Mouse (Mus musculus) fibroblast of lung, adult 2 months (primary cell): ENCODE measurements around the gene Pbld2.

Source experiments
- DNase-seq: peaks from one replicate; pipeline ENCODE4 v3.0.0-alpha.2; 2011; ENCODE audit warnings: low read depth

The Pbld2 gene

DNA sequence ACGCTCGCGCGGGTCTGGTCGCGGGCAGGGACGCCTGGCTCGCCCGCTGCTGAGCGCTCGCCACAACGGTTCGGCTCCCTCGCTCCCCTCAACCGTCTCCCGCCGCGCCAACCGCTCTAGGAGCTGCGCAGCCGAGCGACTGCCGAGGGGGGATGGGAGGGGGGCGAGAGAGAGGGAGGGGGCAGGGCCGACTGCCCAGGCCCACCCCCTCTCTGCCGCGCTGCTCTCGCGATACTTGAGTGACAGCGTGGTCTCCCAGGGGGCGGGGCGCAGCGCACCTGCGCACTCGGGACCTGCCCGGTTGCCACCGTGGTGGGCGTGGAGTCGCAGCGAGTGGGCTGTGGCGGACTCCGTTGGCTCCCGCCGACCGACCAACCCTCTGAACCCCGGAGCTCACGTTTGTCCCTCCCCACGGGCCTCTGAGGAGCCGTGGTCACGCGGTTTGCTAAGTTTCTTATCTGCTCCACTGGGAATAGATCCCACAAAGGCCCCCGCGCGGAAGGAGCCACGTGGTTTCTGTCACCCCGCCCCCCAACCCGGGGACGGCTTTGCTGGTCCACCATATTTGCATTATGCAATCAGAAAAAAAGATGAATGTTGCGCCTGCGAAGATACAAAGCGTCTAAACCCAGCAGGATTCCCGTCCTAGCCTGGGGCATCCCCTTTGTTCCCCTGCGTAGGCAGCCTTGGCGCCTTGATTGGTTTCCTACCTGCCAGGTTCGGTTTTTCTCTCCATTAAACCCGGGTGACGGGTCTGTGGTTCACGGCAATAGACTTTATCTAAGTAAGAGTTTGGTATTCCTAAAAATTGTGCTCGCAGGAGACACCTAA is at the start of gene Pbld2, which contains the start of gene Hnrnph3:
TSS of gene Pbld2 (plus strand) at position 567 of the 831 bp plus-strand sequence.
TSS of gene Hnrnph3 (minus strand) at position 469 of the 831 bp plus-strand sequence.
- peak; percentile 90 for DNase-seq

DNA sequence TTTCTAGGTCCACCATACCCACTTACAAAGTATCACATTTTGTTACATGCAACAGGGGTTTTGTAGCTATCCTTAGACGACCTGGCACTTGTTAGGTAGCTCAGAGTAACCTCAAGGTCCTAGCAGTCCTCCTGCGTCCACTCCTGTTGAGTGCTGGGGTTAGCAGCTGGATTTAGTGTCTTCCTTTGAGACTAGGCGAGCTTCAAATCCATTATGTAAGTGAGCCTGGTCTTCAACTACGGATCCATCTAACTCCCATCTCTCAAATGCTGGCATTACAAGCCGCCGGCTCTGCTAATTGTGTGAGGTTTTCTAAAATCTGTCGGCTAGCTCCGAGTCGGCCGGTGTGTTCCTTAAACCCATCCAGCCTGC is 44.5 kb upstream of the Pbld2 start:
- DNase-seq, result no peak

DNA sequence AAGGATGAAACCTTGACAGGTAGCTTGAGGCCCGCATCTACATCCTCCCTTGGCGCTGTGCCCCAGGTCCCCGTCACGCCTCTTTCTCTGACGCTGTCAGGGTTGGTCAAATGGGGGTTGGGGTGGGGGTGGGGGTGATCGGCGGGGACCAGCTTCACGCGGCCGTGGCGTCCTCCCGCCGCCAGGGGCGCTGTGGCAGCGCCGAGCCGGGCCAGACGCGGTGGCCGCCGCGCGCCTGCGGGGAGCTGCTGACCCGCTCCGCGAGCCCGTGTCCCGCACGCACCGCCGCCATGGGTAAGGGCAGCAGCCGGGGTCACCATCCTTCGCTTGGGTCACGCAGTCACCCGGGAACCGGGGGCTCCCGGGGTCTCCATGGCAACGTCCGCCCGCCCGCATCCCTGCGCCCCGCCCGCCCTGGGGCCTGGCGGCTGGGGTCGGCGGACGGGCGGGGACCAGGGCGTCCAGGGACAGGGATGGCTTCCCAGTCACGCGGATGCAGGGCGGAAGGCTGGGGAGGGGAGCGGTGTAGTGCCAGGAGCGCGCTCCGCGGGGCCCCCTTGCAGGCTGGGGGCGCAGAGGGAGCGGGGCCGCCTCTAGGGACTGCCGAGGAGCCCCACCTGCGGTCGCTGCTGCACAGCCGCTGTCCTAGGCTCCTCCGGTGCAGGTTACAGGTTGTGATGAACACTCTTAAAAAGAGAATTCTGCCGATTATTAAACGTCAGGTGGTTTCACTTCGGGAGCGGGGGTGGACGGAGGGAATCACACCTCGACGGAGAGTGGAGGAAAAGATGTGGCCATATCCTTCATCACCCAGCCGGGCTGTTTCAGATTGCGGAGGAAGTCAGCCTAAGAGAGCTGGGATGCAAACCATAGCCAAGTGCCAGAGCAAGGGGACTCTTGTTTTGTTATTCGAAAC is 43.8 kb upstream of the Pbld2 start, which contains the start of gene Rufy2:
TSS of gene Rufy2 (plus strand) at position 185 of the 916 bp plus-strand sequence.
- peak; percentile 19 for DNase-seq

DNA sequence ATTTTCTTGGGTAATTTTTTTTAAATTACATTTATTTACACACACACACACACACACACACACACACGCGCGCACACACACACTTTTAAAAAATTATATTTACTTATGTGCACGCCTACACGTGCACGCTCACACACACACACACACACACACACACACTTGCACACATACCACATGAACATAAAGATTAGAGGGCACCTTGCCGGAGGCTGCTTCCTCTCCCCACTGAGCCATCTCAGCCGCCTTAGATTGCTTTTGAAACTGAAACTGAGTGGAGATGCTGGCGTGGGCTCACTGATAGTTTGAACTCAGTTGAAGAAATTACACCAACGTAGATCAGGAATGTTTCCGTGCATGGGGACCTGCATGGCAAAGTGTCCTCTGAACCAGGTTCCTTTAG is 40.0 kb upstream of the Pbld2 start:
- DNase-seq, result no peak

DNA sequence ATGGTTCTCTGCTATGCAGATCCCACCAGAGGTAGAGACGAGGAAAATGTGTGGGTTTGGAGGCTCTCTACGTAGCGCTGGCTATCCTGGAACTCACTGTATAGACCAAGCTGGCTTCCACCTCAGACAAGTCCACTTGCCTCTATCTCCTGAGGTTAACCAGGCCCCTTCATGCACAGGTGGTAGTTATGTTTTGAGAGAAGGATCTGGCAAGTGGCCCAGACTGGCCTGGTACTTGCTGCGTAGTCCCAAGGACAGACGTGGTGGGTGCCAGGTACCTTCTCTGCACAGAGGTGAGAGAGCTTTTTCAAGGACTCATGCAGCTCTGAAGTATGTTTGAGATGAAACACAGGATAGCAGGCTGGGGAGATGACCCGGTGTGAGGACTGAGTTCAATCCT is 39.6 kb upstream of the Pbld2 start:
- DNase-seq, result no peak

DNA sequence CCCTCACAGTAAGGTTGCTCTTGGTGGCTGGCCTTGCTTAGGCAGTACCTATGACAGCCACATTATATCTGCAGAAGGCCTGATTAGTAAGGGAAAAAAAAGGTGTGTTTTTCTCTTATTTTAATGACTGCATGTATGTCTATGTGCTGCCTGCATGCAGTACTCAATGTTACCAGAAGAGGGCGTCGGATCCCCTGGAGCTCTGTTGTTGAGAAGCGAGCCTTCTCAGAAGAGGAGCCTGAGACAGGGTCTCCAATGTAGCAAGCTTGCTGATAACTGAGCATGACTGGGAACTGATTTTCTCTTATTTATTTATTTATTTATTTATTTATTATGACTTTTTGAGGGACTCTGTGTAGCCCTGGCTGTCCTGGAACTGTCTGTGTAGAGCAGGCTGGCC is 36.8 kb upstream of the Pbld2 start:
- no peak for DNase-seq

DNA sequence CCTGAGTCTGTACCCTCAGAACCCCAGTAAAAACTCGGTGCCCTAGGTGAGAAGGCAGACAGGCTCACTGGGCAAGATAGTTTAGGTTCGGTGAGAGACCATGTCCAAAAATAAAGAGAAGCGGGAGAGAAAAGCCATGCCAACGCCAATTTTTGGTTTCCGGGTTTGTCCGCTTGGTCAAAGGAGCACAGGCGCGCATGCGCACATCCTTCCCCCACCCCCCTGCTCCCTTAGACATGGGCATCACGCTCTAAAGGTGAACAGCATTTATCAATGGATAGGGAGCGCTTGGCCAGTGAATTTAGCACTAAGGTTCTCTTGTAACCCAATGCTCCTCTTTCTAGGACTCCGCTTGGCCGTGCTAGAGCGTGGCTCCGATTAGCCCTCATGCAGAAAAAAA is 33.5 kb upstream of the Pbld2 start:
- no peak for DNase-seq

DNA sequence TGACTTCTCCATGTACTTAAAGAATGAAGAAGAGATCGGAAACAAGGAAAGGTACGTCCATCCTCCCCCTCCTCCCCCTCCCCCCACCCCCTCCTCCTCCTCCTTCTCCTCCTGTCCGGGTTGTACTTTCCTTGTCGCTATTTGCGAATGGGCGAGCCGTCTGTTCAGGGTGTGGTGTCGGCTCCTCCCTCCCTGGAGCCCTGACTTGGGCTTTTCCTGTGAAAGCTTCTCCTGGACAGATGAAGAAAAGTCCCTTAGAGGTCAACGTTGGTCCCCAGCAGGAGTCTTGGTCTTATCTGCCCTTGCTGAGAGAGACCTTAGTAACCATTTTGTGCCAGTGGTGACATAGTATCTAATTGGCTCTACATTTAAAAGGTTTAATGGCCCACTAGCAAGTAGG is 30.1 kb upstream of the Pbld2 start:
- no peak for DNase-seq

DNA sequence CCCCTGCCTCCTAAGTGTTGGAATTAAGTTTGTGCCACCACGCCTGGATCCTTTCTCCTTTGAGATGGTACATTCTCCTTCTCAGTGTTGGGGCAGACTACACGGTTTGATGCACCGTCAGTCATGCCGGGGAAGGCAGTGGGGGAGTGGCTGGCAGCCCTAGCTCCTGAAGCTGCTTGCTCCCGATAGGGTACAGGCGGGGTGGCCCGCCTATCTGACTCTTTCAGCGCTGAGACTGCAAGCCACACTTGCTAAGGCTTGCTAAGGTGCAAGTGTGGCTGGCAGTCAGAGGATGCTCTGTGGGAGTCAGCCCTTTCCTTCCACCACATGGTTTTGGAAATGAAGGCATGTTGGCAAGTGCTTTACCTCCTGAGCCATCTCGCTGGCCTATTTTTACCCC is 23.5 kb upstream of the Pbld2 start:
- DNase-seq, result no peak

DNA sequence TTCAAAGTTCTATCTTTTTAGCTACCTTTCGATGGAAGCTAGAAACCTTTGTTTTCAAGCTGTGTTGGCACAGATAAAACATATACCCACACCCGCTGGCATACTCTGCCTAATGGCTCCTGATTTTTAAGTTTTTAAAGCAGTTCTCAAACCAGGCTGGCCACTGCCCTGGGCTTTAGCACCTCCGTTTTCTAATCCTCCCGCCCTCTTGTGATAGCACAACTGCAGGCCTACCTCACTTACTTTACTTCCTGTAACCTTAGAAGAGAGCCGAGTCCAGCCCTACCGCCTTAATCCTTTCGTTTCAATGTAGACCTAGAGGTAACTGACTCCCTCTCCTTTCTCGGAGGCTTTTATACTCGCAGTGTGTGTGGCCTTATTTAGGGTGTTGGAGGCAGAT is 20.9 kb upstream of the Pbld2 start:
- DNase-seq, result no peak

DNA sequence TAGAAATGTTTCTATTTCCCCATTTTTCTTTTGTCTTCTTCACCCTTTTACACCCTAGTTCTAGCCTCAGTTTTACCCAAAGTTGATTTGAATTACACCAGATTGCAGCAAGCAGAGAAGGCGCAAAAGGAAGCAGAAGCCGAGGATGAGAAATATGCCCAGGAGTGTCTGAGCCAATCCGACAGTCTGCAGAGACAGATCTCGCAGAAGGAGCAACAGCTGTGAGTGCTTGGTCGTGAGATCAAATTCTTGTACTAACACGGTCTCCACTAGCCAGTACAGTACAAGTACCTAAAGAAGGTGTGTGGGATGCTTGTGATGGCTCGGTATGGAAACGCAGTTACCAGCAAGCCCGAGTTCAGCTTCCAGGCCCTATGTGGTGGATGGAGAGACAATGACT is 19.6 kb upstream of the Pbld2 start:
- DNase-seq, result no peak

DNA sequence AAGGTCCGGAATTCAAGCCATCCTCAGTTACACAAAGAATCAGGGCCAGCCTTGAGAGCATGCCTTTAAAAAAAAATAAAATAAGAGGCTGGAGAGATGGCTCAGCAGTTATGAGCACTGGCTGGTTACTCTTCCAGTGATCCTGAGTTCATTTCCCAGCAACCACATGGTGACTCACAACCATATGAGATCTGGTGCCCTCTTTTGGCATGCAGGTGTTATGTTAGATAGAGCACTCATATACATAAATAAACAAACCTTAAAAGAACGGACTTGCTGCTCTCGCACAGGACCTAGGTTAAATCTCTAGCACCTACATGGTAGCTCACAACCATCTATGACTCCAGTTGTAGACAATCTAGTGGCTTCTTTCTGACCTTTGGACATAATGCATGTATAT is 15.9 kb upstream of the Pbld2 start:
- no peak for DNase-seq

DNA sequence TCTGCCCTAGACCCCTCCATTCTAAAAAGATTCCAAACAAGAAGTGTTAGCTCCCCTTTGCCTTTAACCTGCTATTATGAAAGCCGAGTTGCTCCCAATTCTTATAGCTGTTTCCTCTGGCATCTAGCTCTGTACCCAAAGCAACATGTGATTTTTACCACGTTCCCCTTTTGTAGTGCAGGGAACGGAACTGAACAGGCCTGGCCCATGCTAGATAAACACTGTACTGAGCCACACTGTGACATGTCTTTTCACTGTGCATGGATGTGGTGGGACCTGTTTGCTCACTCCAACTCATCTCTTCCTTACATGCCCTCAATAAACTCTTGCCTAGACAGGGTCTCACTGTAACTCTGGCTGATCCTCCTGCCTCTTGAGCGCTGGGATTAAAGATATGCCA is 13.8 kb upstream of the Pbld2 start:
- DNase-seq, result no peak

DNA sequence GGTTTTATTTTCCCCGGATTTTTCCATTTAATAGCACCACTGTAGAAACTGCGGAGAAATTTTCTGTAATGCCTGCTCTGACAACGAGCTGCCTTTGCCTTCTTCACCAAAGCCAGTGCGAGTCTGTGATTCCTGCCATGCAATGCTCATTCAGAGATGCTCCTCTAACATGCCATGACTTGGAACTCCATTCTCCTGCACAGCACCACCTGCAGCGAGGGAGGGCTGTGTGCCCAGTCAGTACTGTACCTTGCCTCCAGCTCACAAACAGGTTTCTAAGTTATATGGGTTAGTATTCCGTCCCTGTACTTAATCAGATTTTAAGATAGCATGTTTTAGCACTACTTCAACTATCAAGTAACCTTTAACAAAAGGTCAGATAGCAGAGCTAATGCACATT is 12.6 kb upstream of the Pbld2 start:
- DNase-seq, result no peak

DNA sequence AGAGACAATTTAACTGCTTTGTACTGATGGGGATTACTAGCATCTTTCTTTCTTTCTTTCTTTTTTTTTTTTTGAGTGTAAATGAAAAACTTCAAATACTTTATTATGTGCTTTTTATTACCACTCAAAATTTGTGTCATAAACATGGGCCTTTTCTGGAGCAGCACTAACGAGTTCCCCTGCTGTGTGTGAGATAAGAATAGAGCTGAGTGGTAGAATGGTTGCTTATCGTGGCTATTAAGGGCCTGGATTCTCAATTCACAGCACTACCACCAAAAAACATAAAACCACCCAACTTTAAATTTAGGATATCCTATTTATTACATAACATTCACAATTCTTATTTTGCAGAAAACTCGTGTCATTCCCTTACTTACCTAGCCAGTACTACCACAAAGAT is 10.6 kb upstream of the Pbld2 start:
- no peak for DNase-seq

DNA sequence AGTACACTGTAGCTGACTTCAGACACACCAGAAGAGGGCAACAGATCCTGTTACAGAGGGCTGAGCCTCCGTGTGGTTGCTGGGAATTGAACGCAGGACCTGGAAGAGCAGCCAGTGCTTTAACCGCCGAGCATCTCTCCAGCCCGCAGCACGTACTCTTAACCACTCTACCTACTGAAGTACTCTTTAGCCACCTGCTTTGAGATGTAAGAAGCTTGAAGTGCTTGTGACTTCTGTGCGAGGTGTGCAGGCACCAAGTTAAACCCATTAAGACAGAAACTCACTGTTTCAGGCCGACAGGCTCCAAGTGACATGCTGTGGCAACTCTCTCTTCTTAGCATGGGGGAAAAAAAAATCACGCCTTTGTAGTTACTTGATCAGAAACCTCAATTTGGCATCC is 9.9 kb upstream of the Pbld2 start:
- no peak for DNase-seq

DNA sequence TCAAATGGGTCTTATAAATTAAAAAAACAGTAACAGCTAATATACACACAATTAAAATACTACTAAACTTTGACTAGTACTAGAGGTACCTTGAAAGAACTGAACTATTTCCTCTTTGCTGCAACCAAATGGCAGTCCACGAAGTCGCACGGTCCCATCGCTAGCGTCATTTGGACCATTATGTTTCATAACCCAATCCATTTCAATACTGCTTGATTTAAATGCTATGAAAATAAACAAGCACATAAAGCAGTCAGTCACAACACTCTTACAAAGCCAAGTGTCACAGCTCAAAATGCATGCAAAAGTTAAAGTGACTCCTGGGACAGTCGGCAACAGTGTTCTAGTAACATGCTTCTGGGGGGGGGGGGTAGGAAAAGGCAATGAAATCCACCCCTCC is 4.8 kb upstream of the Pbld2 start:
- DNase-seq, result no peak

DNA sequence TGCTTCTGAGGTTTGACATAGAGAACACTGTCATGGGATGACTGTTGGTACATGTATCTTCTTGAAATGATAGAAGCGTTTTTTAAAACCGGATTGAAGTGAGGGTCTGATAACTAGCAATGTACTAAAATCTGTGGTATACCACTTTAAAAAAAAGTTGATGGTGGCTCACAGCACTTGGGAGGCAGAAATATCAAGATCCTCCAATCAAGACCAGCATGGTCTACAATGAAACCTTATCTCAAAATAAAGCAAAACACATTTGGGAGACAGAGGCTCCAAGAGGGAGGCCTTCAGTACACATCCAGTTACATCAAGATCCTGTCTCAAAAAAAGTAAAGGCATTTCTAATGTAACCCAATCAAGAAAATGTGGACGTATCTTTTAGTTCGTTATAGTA is 2.4 kb upstream of the Pbld2 start:
- DNase-seq, result no peak

DNA sequence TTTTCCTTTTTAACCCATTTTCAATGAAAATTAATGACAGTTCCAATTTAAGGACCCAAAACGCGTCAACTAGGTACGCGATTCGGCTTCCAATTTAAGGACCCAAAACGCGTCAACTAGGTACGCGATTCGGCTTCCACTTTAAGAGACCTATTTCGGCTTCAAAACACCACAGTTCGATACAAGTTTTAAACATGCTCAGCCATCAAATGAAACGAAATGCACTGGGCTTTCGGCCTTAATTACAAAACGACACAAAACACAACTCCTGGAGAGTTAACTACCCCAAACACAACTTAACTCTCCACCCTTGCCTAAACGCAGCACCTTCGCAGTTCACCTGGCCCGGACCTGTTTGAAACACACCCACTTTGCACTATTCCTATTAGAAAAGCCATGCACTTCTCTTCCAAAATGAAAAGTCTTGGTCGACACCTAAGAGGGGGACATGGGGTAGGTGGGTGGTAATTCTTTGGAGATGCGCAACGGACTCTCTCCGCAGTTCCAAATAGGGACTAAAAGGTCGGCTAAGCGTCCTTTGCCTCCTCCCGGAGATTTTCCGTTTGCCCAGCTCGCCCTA is 1.5 kb upstream of the Pbld2 start:
- DNase-seq, result no peak

DNA sequence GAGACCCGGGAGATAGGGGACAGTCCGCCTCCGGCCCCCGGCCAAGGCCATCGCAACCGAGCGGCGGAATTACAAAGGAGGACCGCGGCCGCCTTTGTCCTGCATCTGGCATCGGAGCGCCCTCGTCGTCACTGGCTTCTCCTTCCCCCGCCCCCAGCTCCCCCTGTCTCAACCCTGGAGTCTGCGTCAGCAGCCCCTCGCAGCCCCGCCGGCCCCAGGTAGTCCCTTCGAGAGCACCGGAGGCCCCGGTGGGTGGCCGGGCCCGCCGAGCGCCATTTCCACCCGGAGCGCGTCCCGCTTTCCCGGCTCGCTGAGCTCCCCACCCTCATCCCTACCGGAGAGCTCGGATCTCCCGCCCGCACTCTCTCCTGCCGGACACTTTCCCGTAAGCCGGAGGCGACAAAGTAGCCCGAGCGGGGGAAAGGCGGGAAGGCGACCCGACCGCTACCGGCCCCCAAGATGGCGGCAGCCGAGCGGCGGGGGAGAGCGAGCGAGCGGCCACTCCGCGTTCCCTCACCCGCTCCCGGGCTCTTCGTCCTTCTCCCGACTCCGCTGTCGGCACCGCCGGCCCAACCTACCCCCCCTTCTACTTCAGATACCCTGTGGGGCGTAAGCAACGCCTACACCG is 880 bp upstream of the Pbld2 start:
- no peak for DNase-seq

DNA sequence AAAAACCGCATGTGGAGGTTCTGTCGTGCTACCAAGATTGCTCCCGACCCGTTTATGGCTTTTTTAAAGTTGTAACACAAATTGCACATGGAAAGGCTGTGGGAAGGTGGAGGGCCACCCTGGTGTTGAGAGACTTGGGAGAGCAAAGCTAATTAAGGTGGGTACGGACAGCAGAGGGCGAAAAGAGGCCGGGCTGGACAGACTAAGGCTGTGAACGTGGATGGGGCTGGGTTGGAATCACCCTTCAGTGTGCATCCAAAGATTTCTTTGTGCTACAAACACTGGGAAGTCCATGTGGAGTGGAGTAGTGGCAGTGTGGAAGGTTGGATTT is 430 bp downstream of the Pbld2 start:
- DNase-seq, result peak; percentile 55

DNA sequence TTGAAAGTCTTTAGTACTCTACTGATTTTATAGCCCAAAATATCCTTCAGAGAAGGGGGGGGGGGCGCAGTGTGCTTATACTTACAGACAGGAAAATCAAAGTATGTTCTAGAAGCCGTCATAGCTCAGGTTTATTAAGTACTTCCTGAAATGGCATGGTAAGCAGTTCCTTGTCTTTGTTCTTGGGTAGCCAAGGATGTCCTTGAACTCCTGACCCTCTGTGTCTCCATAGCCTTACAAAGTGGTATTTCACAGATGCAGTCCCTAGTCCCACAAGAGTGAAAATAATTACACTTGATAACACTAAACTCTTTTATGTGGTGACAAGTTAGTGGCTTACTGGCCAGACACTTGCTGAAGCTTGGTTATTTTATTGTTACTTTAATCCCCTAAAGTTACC is 901 bp downstream of the Pbld2 start:
- DNase-seq, result no peak
